Mouse (Mus musculus) forebrain, embryonic 16.5 days (tissue): Measurements from ENCODE around the gene Olfr1502. TPM values are rescaled to one million over a fixed set of nuclear protein-coding genes. Genes with fewer than 3 reads are reported as not detected.

Experiments
- polyA plus RNA-seq: library from polyadenylated mRNA; unstranded; fragments of >200 nt; fragmentation: Nextera tagmentation; extraction: Ambion mirVana; gene quantifications from 2 replicates; pipeline ENCODE4 v1.2.1, GENCODE M21; 2015

The Olfr1502 gene
- polyA plus RNA-seq, 1 experiment from 2014 or later, result not detected

Other genes with a start within 250 kb of the Olfr1502 start
- not detected in 2 replicates for gene Olfr1487, start 244.4 kb upstream of the Olfr1502 start, polyA plus RNA-seq
- gene Olfr1489, start 230.2 kb upstream of the Olfr1502 start, polyA plus RNA-seq, result not detected in 2 replicates
- not detected in 2 replicates for gene Olfr1490, start 210.7 kb upstream of the Olfr1502 start, polyA plus RNA-seq
- not detected in 2 replicates for gene Olfr1491, start 164.5 kb upstream of the Olfr1502 start, polyA plus RNA-seq
- gene Olfr1493-ps1, start 138.5 kb upstream of the Olfr1502 start, polyA plus RNA-seq, result not detected in 2 replicates
- not detected in 2 replicates for gene Olfr1494, start 122.1 kb upstream of the Olfr1502 start, polyA plus RNA-seq
- gene Olfr1495, start 97.2 kb upstream of the Olfr1502 start, polyA plus RNA-seq, result not detected in 2 replicates
- not detected in 2 replicates for gene Olfr1496, start 83.9 kb upstream of the Olfr1502 start, polyA plus RNA-seq
- not detected in 2 replicates for gene Olfr1497, start 63.6 kb upstream of the Olfr1502 start, polyA plus RNA-seq
- not detected in 2 replicates for gene Olfr1499, start 42.3 kb upstream of the Olfr1502 start, polyA plus RNA-seq
- not detected in 2 replicates for gene Olfr1500, start 31.3 kb upstream of the Olfr1502 start, polyA plus RNA-seq
- not detected in 2 replicates for gene Olfr1501, start 11.1 kb upstream of the Olfr1502 start, polyA plus RNA-seq
- not detected in 2 replicates for gene Olfr1504, start 36.1 kb downstream of the Olfr1502 start, polyA plus RNA-seq
- gene Olfr1505, start 51.7 kb downstream of the Olfr1502 start, polyA plus RNA-seq, result not detected in 2 replicates